Mouse (Mus musculus) left cerebral cortex, adult 6 months (tissue): ENCODE data around the gene Ptges. TPM values are rescaled to one million over a fixed set of nuclear protein-coding genes. Genes with fewer than 3 reads are reported as not detected.

ENCODE experiments used
- long read RNA-seq, 2 experiments: library from polyadenylated mRNA; unstranded; transcript quantifications; one replicate each; pipeline ENCODE4 v2.0.0; 2019 to 2020
- polyA plus RNA-seq: library from polyadenylated mRNA; unstranded; fragments of <200 nt; fragmentation: Nextera tagmentation; gene quantifications from 2 replicates; pipeline ENCODE4 v1.2.3, GENCODE M21; 2021

Ptges gene
- polyA plus RNA-seq: 2.1 and 3.7 TPM in 2 replicates
- long read RNA-seq, experiment 1, transcript Ptges-202 (3 exons, 3,647 nt): major isoform, 13 of 18 reads
- long read RNA-seq, experiment 1, partial matches to known transcripts: 2 of 18 reads
- long read RNA-seq, experiment 1, other reads (novel, unspliced or antisense): 3 of 18 reads
- long read RNA-seq, experiment 2, transcript Ptges-202 (3 exons, 3,647 nt): major isoform, 5 of 5 reads
- long read RNA-seq, experiment 2, partial matches to known transcripts: 0 of 5 reads
- long read RNA-seq, experiment 2, other reads (novel, unspliced or antisense): 0 of 5 reads

DNA sequence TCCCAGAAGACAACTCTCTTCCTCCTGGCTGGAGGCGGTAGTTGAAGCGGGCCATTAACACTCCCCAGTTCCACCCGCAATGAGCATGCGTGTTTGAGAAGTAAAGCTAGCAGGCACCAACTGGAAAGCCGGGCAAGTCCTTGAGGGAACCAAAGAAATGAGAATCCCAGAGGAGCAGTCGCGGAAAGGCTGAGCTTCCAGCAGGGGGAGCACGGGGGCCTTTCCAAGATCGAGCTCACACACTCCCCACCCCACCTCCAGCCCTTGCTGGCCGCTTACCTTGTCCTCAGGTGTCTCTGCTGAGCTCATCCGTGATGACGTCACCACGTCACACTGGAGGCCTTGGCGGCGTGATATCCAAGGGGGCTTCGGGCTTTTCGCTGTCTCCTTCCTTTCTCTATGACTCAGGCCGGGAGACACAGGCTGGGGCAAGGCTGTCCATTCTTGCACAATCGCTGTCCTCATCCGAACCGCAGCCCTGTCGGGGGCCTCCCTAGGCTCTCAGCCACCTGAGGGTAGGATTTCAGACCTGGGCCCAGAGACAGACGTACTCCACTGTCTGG lies at the start of gene Ptges:
TSS of gene Ptges (minus strand) at position 381 of the 563 bp plus-strand sequence.

DNA sequence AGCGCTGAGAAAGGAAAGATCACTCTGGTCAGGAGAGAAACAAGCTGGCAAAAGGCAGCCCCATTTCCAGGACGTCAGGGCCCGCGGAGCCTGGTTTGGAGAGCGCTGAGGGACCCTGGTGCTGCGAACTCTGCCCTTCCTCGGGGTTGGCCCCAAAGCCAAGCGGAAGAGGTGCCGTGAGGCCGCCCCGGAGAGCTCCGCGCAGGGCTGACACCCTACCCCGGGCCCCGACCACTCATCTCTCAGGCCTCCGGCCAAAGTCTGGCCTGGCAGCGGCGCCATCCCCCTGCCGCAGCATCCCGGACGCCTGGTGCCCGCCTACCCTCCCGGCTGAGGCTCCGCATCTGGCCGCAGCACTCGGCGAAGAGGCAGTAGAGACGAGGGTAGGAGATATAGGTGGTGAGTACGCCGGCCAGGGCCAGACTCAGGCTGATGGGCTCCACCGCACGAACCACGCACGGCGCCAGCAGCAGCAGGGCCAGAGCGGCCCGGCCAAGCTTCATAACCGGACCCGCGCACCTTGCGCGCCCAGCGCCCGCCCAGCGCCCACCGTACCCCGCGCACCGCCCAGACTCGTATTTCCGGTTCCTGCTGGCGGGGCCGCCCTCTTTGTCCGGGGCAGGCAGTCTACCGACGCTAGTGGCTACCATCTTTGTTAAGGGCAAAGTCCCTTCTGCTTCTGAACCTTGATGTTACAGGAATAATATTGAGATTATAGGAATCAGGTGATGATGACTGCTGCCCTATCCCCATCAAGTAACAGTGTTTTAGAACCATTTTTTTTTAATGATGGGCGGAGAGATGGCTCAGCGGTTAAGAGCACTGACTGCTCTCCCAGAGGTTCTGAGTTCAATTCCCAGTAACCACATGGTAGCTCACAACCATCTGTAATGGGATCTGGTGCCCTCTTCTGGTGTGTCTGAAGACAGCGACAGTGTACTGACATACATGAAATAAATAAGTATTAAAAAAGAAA lies 38.0 kb upstream of the Ptges start, which contains the start of gene Tor1a:
TSS of gene Tor1a (minus strand) at position 582 of the 976 bp plus-strand sequence.

DNA sequence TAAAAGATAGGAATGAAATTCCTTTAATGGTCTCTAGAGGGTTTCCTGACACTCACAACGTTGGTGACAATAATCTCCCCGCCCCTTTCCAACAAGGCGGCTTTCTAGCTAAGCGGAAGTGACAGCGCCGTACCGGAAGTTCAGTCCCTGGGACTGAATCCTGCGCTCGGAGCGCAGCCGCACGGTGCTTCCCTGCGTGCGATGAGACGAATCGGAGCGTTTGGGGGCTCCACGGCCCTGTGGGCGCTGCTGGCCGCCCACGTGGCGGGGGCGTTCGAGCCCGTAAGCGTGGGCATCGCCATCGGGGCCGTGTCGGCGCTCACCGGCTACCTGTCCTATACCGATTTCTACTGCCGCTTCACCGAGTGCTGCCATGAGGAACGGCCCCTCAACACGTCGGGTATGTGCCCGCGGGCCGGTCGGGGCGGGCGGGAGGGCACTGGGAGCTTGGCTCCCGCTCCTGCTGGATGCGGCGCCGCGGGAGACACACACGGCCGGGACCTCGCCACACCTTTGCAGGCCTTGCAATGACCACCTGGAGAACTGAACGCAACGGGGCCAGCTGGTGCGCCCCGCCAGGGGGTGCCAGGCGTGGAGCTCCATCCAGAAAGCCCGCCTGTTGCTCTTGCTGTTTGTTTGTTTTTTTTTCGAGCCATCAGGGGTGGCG lies 23.3 kb upstream of the Ptges start, which contains the start of gene Tor1b:
TSS of gene Tor1b (plus strand) at position 136 of the 667 bp plus-strand sequence.

Other genes starting within 250 kb of the Ptges start
- gene 1700001O22Rik, start 126.2 kb downstream of the Ptges start, polyA plus RNA-seq: 9.7 and 11.1 TPM in 2 replicates
- gene Ntmt1, start 122.0 kb downstream of the Ptges start, polyA plus RNA-seq: 43.3 and 64.3 TPM in 2 replicates
- 22.6 and 26.3 TPM in 2 replicates for gene Asb6, start 99.5 kb downstream of the Ptges start, polyA plus RNA-seq
- gene Prrx2, start 94.9 kb downstream of the Ptges start, polyA plus RNA-seq: 0.21 and 1.2 TPM in 2 replicates
- gene Tor1b, start 23.1 kb upstream of the Ptges start, polyA plus RNA-seq: 16.7 and 21.6 TPM in 2 replicates
- 57.6 and 78.1 TPM in 2 replicates for gene Tor1a, start 38.1 kb upstream of the Ptges start, polyA plus RNA-seq
- gene BC005624, start 52.3 kb upstream of the Ptges start, polyA plus RNA-seq: 91.7 and 95.6 TPM in 2 replicates
- 20.8 and 25.0 TPM in 2 replicates for gene Usp20, start 52.4 kb upstream of the Ptges start, polyA plus RNA-seq
- 16.3 and 25.4 TPM in 2 replicates for gene Fnbp1, start 212.1 kb upstream of the Ptges start, polyA plus RNA-seq
- 3.9 and 9.9 TPM in 2 replicates for gene Gpr107, start 222.5 kb upstream of the Ptges start, polyA plus RNA-seq